14 mouse cellular contexts compared by ENCODE assay signal in the genomic region with DNA sequence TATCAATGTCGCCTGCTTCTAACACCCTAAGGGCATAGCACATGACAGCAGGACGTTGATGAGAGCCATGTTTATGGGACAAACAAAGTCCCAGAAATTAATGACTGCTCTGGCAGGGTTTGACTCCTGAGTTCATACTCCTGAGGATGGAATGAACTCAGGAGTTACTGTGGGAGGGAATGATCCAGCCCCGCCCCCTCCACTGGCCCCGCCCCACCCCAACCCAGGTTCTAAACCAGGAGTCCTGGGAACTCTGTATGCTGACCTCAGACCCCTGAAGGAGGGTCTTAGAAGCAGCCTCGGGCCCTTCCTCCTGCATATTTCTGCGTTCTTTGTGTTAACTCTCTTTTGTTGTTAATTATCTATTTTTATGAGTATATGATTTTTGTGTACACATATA.
"Had no signal": no experiment of that assay in that cellular context is flagged by ENCODE, and none has a peak within 500 bp of the region (broad histone marks: within the 10 kb centered on the region; RNA-seq: fewer than 3 reads in every experiment).

No protein-coding gene starts in this region.

- H3K4me2 ChIP-seq: intestine, embryonic 15.5 days; liver, embryonic 13.5 days; lung, embryonic 15.5 days; neural tube, embryonic 15.5 days had no signal

- H3K27ac ChIP-seq: kidney, postnatal 0 days; liver, embryonic 13.5 days; lung, embryonic 15.5 days; neural tube, embryonic 15.5 days had no signal

- H3K9me3 ChIP-seq: intestine, embryonic 15.5 days; liver, embryonic 13.5 days; lung, embryonic 15.5 days; neural tube, embryonic 15.5 days had no signal

- DNase-seq: kidney, adult 18-20 months; kidney, postnatal 4 days; liver; liver, embryonic 13.5 days; liver, postnatal 0 days; midbrain, embryonic 14.5 days; thymus, adult 2 months; thymus, postnatal 25 days had no signal

- H3K36me3 ChIP-seq: intestine, embryonic 15.5 days had no signal

- ATAC-seq: intestine, embryonic 15.5 days; liver, postnatal 0 days had no signal

- H3K9ac ChIP-seq: intestine, embryonic 15.5 days; liver, embryonic 13.5 days; liver, postnatal 0 days; lung, embryonic 15.5 days; neural tube, embryonic 15.5 days had no signal

- H3K4me3 ChIP-seq: intestine, embryonic 15.5 days; layer of hippocampus, adult 2 months; liver, embryonic 13.5 days; lung, embryonic 15.5 days; myocyte; neural tube, embryonic 15.5 days had no signal

- H3K27me3 ChIP-seq: intestine, embryonic 15.5 days; liver, embryonic 13.5 days; lung, embryonic 15.5 days; neural tube, embryonic 15.5 days had no signal
